Mouse (Mus musculus) heart, postnatal 25 days (tissue): ENCODE data around the gene Tsc22d4. TPM values are rescaled to one million over a fixed set of nuclear protein-coding genes. Genes with fewer than 3 reads are reported as not detected.

Experiments used
- DNase-seq: peaks from one replicate; pipeline ENCODE4 v3.0.0; 2022; ENCODE audit warnings: low spot score
- intact Hi-C: fragments of 180-260 bp; cut with DNase I; formaldehyde crosslinking; loops from one replicate; pipeline ENCODE4 v1.15.1; 2025
- total RNA-seq, 2 experiments: library from RNA; stranded (reverse); gene quantifications; 2 replicates each; pipeline ENCODE4 v1.2.3; 2021

Gene Tsc22d4
- total RNA-seq, 2 experiments from 2014 or later, result 282 to 288 TPM

DNA sequence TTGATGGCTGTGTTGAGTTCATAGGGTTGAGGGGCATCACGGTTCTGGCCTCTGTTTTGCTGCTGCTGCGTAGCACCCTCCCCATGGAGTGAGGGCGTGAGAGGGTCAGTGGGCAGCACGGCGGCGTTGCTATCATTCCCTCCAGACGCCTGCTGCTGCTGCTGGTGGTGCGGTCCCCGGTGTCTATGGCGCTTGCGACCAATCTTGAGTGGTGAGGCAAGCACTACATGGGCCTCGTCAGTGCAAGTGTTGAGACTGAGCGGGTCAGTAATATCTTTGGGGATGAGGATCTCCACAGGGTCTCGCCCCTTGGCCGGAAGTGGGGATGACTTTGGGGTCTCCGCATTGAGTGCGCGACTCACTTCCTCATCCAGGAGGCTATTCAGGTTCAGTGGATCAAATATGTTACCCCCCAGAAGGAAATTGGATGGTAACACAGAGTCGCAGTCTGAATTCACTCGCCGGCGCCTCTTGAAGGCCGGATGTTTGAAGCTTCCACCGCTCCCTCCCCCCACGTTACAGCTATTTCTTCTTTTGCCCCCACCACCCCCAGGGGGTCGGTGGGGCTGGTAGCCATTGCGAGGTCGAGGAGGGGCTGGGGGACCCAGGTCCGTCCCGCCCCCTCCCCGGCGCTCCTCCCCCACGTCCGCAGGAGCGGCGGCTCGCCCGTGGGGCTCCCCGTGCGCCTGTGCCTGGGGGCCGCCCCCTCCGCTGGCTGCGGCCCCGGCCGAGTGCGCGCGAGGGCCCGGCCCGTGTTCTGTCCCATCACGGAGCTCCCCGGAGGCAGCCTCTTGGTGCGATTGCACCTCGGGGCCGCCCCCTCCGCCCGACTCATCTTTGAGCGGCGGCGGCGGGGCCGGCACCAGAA lies 39.9 kb downstream of the Tsc22d4 start:
- intact Hi-C loops, result loop anchor here (5.0 kb wide), 1 partner anchor 382 kb away; no protein-coding TSS in a partner anchor

DNA sequence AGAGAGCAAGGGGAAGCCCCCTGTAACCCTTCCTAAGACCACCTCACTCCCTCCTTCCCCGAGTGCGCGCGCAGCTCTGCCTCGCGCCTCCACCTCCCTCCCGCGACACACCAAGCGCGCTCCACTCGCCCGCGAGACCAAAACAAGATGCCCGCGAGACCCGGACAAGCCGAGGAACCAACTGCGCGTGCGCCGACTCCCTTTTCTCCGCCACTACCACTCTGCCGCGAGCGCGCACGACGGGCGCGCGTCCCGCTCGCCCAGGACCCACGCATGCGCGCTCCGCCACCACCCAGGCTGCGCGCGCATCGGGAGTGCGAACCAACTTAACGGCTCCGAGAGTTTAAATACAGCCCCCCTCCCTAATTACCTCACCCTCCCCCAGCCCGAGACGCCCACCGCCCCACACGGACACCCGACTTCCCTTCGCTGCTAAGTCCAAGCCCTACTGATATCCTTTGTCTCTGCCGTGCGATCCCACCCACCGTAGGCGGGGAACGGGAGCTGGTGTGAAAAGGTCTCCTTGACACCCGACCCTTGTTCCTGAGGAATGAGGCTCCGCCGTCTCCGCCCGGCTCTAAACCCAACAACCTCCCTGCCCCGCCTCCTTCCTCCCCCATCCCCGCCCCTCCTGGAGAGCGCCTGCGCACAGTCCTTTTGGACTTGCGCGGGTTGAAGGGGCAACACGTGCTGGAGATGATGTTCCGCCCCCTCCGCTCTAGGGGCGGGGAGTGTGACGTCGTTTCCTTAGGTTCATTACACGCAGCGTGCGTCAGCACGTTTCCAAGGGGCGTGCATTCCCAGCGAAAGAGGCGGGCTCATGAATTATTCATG lies 40.8 kb downstream of the Tsc22d4 start:
- intact Hi-C loops, result loop anchor here (5.0 kb wide), 1 partner anchor 381 kb away; no protein-coding TSS in a partner anchor
- peak; percentile 98 for DNase-seq

More for the DNA sequence above, 39.9 kb downstream of the Tsc22d4 start:
- DNase-seq, result no peak

DNA sequence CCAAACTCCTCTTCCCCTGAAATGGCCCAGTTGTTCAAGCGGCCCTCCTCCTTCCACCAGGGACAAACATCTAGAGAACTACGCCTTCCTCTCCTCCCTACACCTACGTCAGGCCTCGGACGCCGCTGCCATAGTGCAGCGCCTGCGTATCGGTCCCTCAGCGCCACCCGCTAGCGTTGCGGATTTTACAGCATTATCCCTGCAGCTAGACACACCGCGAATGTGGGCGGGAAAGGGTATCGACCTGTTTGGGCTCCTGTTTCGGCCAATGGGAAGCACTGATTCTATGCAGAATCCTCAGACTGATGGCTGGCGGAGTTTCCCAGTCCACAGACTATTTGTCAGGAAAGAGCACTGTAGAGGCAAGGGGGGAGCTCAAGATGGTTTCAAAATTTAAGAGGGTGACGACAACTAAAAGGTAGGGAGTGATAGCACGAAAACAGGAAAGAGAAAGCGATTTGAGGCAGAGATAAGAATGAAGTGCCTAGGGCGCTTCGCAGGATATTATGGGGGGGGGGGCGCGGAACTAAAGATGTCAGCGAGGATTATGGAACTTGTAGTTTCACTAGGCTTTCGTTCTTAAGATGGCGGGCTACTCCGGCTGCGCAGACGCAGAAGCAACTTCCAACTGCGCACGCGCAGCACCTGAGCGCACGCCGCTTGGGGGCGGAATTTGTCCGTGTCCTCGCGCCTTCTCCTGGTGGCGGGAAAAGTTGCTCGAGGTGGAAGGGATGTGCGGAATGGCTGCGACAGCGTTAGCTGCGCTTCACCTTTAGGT lies 41.8 kb downstream of the Tsc22d4 start, which contains the start of the genes Mepce and Zcwpw1:
Mepce (minus strand) TSS at position 505 of the 778 bp plus-strand sequence.
Zcwpw1 (plus strand) TSS at position 648 of the 778 bp plus-strand sequence.
- DNase-seq, result peak; percentile 89
- intact Hi-C loops, result loop anchor here (5.0 kb wide), 1 partner anchor 380 kb away; no protein-coding TSS in a partner anchor

DNA sequence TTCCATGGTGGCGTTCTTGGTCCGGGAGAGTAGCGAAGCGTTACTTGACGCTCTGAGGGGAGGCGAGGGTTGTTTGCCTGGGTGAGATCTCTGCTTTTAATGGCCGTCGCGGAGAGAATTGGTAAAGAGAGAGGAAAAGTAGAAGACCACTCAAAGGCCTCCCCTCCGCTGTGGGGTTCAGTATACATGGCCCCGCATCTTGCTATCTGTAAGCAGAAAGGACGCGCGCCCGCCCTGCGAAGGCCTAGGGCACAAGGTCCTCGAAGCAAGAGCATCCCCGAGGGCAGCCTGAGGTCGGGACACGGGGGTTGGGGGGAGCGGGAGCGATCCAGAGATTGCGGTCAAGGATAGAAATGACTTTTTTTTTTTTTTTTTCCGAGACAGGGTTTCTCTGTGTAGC lies 42.6 kb downstream of the Tsc22d4 start:
- intact Hi-C loops, result loop anchor here (5.0 kb wide), 1 partner anchor 379 kb away; no protein-coding TSS in a partner anchor

DNA sequence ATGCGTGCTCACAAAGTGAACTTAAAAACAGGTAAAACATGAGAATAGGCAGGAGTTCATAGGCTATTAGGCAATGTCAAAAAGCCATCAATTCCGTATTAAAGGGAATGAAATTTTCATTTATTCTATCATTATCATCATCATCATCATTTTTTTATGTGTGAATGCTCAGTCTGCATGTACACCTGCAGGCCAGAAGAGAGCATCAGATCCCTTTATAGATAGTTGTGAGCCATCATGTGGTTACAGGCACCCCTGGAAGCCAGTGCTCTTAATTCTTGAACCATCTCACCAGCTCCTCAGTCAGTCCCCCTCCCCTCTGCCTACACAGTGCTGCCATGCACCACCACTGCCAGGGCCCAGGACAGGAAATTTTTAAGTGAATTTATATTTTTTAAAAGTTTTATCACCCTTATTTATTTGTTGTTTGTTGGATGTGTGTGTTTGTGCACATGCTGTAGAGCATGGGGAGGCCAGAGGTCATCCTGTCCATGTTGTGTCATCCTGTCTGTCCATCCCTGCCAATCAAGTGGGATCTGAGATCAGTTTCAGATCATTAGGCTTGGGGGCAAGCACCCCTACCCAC lies 43.5 kb downstream of the Tsc22d4 start:
- intact Hi-C loops, result loop anchor here (5.0 kb wide), 1 partner anchor 378 kb away; no protein-coding TSS in a partner anchor
- no peak for DNase-seq

More for the DNA sequence above, 42.6 kb downstream of the Tsc22d4 start:
- no peak for DNase-seq

DNA sequence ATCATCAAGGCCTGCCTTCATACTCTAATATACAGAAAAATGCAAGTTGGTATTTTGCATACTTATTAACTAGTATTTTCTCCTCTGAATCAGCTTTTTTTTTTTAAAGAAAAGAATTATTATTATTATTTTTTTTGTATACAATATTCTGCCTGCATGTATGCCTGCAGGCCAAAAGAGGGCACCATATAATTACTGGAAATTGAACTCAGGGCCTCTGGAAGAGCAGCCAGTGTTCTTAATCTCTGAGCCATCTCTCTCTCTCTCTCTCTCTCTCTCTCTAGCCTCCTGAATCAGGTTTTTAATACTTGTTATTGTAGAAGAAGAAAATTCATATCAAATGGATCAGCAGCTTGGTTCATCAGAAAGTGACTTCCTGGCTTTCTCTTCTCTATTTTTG lies 46.0 kb downstream of the Tsc22d4 start:
- intact Hi-C loops, result loop anchor here (5.0 kb wide), 1 partner anchor 181 kb away; no protein-coding TSS in a partner anchor
- DNase-seq, result no peak

DNA sequence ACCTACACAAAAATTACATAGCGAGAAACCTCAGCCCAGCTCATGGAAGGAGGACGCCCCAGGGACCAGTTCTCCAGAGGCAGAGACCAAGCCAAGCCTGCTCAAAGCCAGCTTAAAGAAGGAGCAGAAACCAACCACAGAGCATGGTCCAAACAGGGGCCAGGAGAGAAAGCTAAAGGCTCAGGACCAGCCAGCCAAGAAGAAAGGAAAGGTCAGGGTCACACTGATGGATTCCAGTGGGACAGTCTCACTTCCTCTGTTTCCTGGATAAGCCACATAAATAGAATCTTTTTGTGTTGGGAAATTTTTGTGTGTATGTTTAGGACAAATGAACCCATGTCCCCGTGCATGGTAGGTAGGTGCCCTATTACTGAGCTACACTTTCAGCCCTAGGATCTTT lies 51.1 kb downstream of the Tsc22d4 start:
- intact Hi-C loops, result no loop called here
- DNase-seq, result no peak

DNA sequence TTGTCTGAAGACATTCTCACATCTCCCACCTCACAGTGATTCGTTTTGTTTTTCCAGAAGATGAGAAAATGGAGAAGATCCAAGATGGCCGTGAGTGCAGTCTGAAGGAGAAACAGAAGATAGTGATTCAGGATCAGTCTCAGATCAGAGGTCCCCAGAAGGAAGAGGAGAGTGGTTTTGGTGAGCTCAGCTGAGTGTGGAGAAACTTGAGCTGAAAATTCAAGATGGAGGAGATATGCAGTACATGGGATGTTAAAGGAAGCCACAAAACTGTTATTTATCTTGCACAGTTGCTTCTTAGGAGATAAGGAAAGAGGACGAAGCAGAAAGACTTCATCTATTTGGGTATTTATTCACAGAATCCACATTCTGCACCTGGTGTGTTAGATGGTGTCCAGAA lies 55.4 kb downstream of the Tsc22d4 start:
- intact Hi-C loops, result no loop called here
- no peak for DNase-seq

DNA sequence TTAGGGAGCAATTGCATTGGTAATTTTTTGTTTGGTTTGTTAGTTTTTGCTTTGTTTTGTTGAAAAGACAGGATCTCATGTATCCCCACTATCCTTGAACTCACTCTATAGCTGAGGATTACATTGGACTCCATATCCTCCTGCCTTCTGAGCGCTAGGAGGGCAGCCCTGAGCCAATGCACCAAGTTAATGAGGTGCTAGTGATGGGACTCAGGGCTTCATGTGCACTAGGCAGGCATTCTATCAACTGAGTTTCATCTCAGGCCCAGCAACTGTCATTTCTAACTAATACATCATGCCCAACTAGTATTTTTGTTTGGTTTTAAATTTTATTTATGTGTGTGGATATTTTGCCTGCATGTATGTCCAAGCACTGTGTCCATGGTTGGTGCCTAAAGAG lies 60.6 kb downstream of the Tsc22d4 start:
- intact Hi-C loops, result no loop called here
- no peak for DNase-seq

DNA sequence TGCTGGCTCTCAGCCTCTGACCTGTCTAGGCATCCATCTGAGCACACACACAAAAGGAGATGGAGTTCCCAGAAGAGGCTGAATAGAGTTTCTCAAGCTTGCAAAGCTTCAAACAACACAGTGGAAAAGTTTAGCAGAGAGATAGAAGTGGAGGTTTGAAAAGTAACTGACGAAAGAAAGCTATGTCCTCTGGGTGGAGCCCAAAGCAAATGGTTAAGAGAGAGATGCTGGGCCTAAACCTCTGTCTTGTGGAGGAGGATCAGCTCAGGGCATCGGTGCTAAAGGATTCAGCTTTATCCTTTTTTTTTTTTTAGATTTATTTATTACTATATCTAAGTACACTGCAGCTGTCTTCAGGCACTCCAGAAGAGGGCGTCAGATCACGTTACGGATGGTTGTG lies 62.8 kb downstream of the Tsc22d4 start:
- intact Hi-C loops, result no loop called here
- no peak for DNase-seq

DNA sequence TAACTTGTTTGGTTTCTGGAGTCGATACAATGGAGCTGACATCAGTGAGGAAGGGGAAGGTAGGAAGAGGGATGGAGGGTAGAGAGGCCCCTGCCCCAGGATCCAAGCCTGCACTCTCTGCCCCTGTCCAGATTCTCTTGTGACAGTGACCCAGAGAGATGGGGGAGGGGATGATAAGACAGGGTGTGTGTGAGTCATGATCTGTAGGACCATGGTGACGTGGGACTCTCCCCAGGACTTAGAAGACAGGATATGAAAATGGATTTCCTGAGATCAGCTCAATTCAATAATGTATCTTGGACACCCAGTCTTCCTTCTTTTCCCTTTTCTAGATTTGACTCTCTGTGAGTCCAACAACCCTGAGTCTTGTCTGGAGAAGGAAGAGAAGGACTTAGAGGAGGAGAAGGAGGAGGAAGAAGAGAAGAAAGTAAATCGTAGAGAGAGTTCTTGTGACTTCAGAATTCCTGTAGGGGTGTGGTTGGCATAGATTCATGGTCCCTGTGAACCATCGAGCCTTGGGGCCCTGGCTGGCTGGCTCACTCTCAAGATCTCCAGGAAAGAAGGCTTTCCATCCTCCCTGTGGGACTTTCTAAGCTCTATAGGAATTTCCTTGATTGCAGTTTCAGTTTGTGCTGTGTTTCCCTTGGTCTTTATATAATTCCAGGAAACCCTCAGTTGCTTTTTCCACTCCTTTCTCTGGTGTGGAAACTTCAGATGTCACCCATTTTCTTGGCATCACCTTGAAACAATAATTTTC lies 72.1 kb downstream of the Tsc22d4 start:
- intact Hi-C loops, result no loop called here
- DNase-seq, result no peak

Other genes with a start within 250 kb of the Tsc22d4 start
- 10 to 100 TPM; 14.8 to 15.3 TPM for gene Pop7, start 243.2 kb upstream of the Tsc22d4 start, total RNA-seq
- 10 to 100 TPM; 28.6 to 29.1 TPM for gene Gigyf1, start 227.2 kb upstream of the Tsc22d4 start, total RNA-seq
- gene Epo, start 212.5 kb upstream of the Tsc22d4 start, total RNA-seq, result not detected
- 100 to 1,000 TPM; 245 to 246 TPM for gene Gnb2, start 212.2 kb upstream of the Tsc22d4 start, total RNA-seq
- not detected for gene Actl6b, start 192.2 kb upstream of the Tsc22d4 start, total RNA-seq
- gene Tfr2, start 175.9 kb upstream of the Tsc22d4 start, total RNA-seq, result under 1 TPM in 1 of 2 experiments, not detected in 1; 0.08 TPM
- 10 to 100 TPM; 16.2 to 17.5 TPM for gene Mospd3, start 144.7 kb upstream of the Tsc22d4 start, total RNA-seq
- 10 to 100 TPM; 66.9 to 71.3 TPM for gene Pcolce, start 131.9 kb upstream of the Tsc22d4 start, total RNA-seq
- gene Fbxo24, start 116.7 kb upstream of the Tsc22d4 start, total RNA-seq, result under 1 TPM; 0.11 to 0.36 TPM
- 10 to 100 TPM; 17.6 to 18.2 TPM for gene Lrch4, start 116.6 kb upstream of the Tsc22d4 start, total RNA-seq
- 1 to 10 TPM; 3.2 to 4.5 TPM for gene Gm20605, start 116.6 kb upstream of the Tsc22d4 start, total RNA-seq
- gene Sap25, start 104.4 kb upstream of the Tsc22d4 start, total RNA-seq, result 1 to 10 TPM; 3.0 to 3.9 TPM
- under 1 TPM; 0.29 to 0.48 TPM for gene Irs3, start 100.0 kb upstream of the Tsc22d4 start, total RNA-seq
- gene Agfg2, start 61.0 kb upstream of the Tsc22d4 start, total RNA-seq, result 10 to 100 TPM; 11.8 to 13.3 TPM
- gene Nyap1, start 4.1 kb upstream of the Tsc22d4 start, total RNA-seq, result under 1 TPM; 0.98 to 0.99 TPM
- 10 to 100 TPM; 11.1 to 13.4 TPM for gene Ppp1r35, start 33.1 kb downstream of the Tsc22d4 start, total RNA-seq
- gene Mepce, start 41.9 kb downstream of the Tsc22d4 start, total RNA-seq, result 10 to 100 TPM; 20.6 to 29.3 TPM
- under 1 TPM; 0.57 to 0.89 TPM for gene Zcwpw1, start 42.1 kb downstream of the Tsc22d4 start, total RNA-seq
- gene Pilra, start 90.6 kb downstream of the Tsc22d4 start, total RNA-seq, result 1 to 10 TPM; 1.7 to 1.9 TPM
- gene Pilrb1, start 112.4 kb downstream of the Tsc22d4 start, total RNA-seq, result under 1 TPM; 0.61 to 0.83 TPM
- gene Pilrb2, start 126.1 kb downstream of the Tsc22d4 start, total RNA-seq, result under 1 TPM in 1 of 2 experiments, not detected in 1; 0.81 TPM
- under 1 TPM; 0.17 to 0.31 TPM for gene Cyp3a13, start 175.9 kb downstream of the Tsc22d4 start, total RNA-seq
- gene Gjc3, start 217.4 kb downstream of the Tsc22d4 start, total RNA-seq, result under 1 TPM; 0.26 to 0.42 TPM
- not detected for gene Azgp1, start 235.8 kb downstream of the Tsc22d4 start, total RNA-seq